Mouse (Mus musculus) liver, adult 10 weeks (tissue): ENCODE data around the gene Sec24b. TPM values are rescaled to one million over a fixed set of nuclear protein-coding genes. Genes with fewer than 3 reads are reported as not detected.

ENCODE experiments used
- polyA plus RNA-seq: library from polyadenylated mRNA; stranded (reverse); fragments of 350-450 nt; fragmentation: Illumina TruSeq; extraction: RNeasy Lipid Tissue Mini Kit (QIAGEN cat#74804); gene quantifications from one replicate; pipeline ENCODE4 v1.2.3, GENCODE M21; 2014; ENCODE audit warnings: low read depth, low replicate concordance

Sec24b gene
- 12.3 TPM for polyA plus RNA-seq

DNA sequence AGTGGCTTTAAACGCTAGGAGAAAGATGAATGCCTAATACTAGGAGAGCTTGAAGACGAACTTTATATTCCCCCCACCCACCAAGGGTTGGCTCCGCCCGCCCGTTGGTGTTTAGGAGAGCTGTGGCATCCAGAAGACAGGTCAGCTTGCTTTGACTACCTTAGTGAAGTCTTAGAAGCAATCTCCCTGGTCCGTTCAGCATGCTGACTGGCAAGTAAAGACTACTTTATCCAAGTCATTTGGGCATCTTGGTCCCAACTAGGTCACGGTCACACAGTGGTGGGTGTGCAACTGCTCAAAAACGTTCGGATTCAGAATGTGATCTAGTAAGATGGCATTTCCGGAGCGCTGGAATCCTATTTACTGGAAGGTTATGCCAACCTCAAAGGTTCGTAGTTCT lies at the start of gene Sec24b:
Gene Sec24b (minus strand): TSS at position 273 of the 400 bp plus-strand sequence.

DNA sequence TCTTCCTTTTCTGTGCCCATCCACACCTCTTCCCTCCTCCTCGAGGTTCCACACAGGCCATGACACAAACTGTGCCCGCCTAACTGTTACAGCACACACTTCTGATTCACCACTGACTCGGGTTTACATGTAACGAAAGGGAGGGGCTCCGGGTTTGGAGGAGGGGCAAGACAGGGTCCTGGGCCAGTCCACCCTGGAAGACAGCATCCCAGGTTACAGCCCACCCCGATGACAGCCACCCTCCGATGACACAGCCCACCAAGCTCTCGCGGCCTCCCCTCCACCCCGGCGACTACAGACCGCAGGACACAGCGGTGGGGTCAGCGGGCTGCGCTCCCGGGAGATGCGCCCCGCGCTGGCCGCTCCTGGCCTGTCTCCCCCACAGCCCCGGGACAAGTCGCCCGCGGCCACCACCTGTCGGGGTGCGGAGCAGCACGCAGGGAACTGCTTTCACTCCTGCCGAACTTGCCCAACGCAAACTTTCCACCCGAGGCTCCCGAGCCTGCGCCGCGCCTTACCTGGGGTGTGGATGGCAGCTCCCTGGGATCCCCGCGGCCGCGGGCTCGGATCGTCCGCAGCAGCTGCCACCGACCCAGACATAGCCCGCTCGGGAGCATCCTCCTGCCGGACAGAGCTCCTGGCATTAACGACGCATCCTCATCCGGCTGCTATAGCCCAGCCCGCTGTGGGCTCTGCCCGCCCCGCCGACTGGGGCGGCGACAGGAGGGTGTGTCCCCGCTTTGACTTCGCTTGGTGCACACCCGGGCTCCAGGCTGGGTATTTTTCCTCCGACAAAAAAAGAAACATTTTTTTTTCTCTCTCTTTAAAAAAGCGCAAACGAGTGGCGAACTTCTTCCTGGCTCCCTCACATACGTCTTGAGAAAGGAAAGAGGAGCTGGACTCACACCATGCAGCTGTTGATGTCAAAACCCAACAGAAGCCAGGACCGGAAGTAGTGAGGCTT lies 91.6 kb downstream of the Sec24b start, which contains the start of gene Mcub:
Gene Mcub (minus strand): TSS at position 775 of the 964 bp plus-strand sequence.

Other genes starting within 250 kb of the Sec24b start
- not detected for gene Rrh, start 239.0 kb downstream of the Sec24b start, polyA plus RNA-seq
- gene Gar1, start 230.2 kb downstream of the Sec24b start, polyA plus RNA-seq = 14.5 TPM
- gene Cfi, start 225.7 kb downstream of the Sec24b start, polyA plus RNA-seq = 553 TPM
- gene Pla2g12a, start 182.9 kb downstream of the Sec24b start, polyA plus RNA-seq = 6.2 TPM
- 31.5 TPM for gene Casp6, start 160.1 kb downstream of the Sec24b start, polyA plus RNA-seq
- not detected for gene Mcub, start 91.3 kb downstream of the Sec24b start, polyA plus RNA-seq
- 0.26 TPM for gene Col25a1, start 69.9 kb upstream of the Sec24b start, polyA plus RNA-seq